Mouse (Mus musculus) neural tube, embryonic 12.5 days (tissue): ENCODE data around the gene Echdc3. TPM values are rescaled to one million over a fixed set of nuclear protein-coding genes. Genes with fewer than 3 reads are reported as not detected.
A peak's percentile ranks its signal among the peaks of the same experiment; 100 is the strongest.

Experiments
- ATAC-seq: fragments of 200-750 bp; cut with Nextera tagmentation; 2 replicates; pipeline ENCODE4 v1.8.0; 2017; ENCODE audit warnings: low read depth, mild to moderate bottlenecking, moderate TSS enrichment, moderate library complexity; ENCODE audit not compliant: low FRiP score
- H3K27ac ChIP-seq: fragments of 300-500 bp; sonication (generic); 2 replicates; pipeline ENCODE4 v1.5.1; 2016
- H3K27me3 ChIP-seq: fragments of 300-500 bp; sonication (generic); replicated peaks from 2 replicates; pipeline ENCODE4 v1.6.1; 2016; ENCODE audit warnings: mild to moderate bottlenecking
- H3K36me3 ChIP-seq: fragments of 300-500 bp; sonication (generic); 2 replicates; pipeline ENCODE4 v1.6.1; 2016; ENCODE audit warnings: mild to moderate bottlenecking
- H3K4me1 ChIP-seq: fragments of 300-500 bp; sonication (generic); 2 replicates; pipeline ENCODE4 v1.6.1; 2016
- H3K4me2 ChIP-seq: fragments of 300-500 bp; sonication (generic); replicated peaks from 2 replicates; pipeline ENCODE4 v1.6.1; 2016; ENCODE audit warnings: mild to moderate bottlenecking
- H3K4me3 ChIP-seq: fragments of 300-500 bp; sonication (generic); 2 replicates; pipeline ENCODE4 v1.5.1; 2016
- H3K9ac ChIP-seq: fragments of 300-500 bp; sonication (generic); 2 replicates; pipeline ENCODE4 v1.6.1; 2016; ENCODE audit warnings: mild to moderate bottlenecking
- H3K9me3 ChIP-seq: fragments of 300-500 bp; sonication (generic); 2 replicates; pipeline ENCODE4 v1.6.1; 2016; ENCODE audit warnings: mild to moderate bottlenecking
- WGBS: fragments of 180-500 bp; shearing (Covaris S2); methylation state at CpG from one replicate; pipeline ENCODE4 v1.1.7; 2016; 5-methylcytosine and 5-hydroxymethylcytosine counted together
- polyA plus RNA-seq: library from polyadenylated mRNA; unstranded; fragments of >200 nt; fragmentation: Nextera tagmentation; extraction: Ambion mirVana; gene quantifications from 2 replicates; pipeline ENCODE4 v1.2.1, GENCODE M21; 2016

Gene Echdc3
- polyA plus RNA-seq, 1 experiment from 2014 or later: 1.5 TPM

DNA sequence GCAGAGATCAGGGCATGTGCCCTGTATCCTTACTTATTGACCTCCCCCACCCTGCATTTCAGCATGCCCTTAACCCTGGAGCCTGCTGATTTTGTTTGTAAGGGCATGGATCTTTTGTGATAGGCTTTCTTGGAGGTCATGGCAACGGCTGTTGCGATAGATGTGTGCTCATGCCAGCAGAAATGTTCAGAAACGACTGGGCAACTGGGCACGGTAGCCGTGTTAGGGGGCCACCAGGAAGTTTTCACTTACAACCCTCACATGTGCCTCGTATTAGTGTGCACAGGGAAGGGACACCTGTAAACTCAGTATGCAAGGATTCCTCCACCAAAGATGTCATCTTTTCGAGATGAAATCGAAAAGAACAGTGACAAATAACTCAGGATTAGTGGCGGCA is 508 bp downstream of the Echdc3 start:
- Histone ChIP-seq H3K9me3 (no peaks in the 10 kb centered on the region), H3K36me3 (no peaks in the 10 kb centered on the region), H3K9ac (peak overlapping the region; percentile 60), H3K27ac (no peak overlapping the region), H3K4me2 (peak overlapping the region; percentile 75), H3K27me3 (no peaks in the 10 kb centered on the region), H3K4me3 (peak overlapping the region; percentile 35), H3K4me1 (peaks cover 7% of the 10 kb centered on the region; the same call in 1 of the 2 replicates)
- 46% methylated on average over 9 of the region's 9 CpGs for WGBS
- peak; percentile 25; the same call in 1 of the 2 replicates for ATAC-seq

DNA sequence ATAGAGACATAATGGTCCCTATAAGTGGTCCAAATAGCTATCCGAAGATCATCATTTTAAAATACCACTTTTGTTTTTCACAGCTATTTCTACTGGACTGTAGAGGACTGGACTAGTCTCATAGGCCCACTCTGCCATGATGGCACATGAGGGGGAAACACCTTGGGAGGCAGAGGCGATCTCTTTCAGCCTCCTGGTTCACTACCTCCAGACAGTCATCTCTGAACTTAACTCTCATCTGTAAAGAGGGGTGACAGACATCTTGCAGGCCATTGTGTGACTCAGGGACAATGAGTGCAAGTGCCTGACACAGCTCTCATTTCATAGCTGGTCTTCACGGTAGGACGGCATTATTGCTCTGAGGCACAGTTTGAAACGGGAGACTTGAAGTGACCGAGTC is 2.0 kb downstream of the Echdc3 start:
- Histone ChIP-seq H3K4me1 (peaks cover 7% of the 10 kb centered on the region; the same call in 1 of the 2 replicates), H3K4me2 (no peak overlapping the region), H3K36me3 (no peaks in the 10 kb centered on the region), H3K4me3 (no peak overlapping the region), H3K9me3 (no peaks in the 10 kb centered on the region), H3K9ac (no peak overlapping the region), H3K27ac (no peak overlapping the region), H3K27me3 (no peaks in the 10 kb centered on the region)
- 81% methylated on average over 6 of the region's 6 CpGs for WGBS
- ATAC-seq: no peak

DNA sequence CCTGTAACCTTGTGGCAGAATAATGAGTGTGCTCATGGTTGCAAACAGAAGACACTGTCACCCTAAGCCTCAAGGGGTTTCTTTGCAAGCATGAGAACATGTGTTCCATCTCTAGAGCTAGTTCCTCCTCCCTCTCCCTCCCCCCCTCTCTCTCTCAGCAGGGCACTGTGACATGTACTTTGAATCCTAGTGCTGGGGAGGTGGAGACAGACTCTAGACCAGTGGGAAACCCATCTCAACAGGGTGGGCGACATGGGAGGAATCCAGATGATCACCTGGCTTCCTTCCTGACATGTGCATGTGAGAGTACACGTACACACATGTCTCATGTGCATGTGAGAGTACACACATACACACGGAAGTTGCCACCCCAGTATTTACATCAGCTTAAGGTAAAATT is 3.1 kb downstream of the Echdc3 start:
- no peaks in the 10 kb centered on the region for H3K27me3 ChIP-seq
- H3K27ac ChIP-seq: no peak overlapping the region
- H3K36me3 ChIP-seq: no peaks in the 10 kb centered on the region
- no peak overlapping the region for H3K9ac ChIP-seq
- H3K9me3 ChIP-seq: no peaks in the 10 kb centered on the region
- H3K4me1 ChIP-seq: peaks cover 7% of the 10 kb centered on the region; the same call in 1 of the 2 replicates
- H3K4me3 ChIP-seq: no peak overlapping the region
- 86% methylated on average over 3 of the region's 3 CpGs for WGBS
- no peak for ATAC-seq
- H3K4me2 ChIP-seq: no peak overlapping the region

DNA sequence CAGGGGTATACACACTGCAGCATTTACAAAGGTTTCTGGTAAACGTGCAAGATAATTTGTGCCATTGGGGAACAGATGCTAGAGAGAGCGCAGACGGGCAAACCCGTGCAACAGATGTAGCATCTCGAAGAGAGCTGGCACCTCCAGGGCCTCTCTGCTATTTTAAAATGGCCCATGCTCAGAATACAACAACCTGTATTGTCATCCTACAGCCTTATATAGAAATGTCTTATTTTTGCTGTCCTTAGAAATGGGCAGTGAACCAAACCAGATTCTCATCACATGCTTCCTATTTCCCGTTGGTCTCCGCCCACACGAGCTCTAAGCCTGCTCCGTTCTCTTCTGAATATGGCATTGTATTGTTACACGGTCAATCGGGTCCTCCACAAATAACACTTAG is 3.7 kb downstream of the Echdc3 start:
- 85% methylated on average over 11 of the region's 11 CpGs for WGBS

DNA sequence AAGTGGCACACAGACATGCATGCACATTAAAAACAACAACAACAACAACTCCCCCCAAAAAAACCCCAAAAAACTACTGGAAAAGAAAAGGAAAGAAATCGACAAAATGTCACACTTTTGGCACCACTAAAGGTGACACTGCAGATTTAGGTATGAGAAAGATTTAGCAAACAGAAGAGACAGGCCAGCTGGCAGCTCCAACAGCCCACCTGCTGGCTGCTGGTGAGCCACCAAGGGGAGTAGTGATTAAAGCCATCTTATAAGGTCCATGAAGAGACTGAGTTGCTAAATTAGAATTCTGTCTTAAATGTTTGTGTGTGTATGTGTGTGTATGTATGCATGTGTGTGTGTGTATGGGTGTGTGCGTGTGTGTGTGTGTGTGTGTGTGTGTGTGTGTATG is 5.1 kb downstream of the Echdc3 start:
- Histone ChIP-seq H3K4me2 (no peak overlapping the region), H3K36me3 (no peaks in the 10 kb centered on the region), H3K27ac (no peak overlapping the region), H3K9me3 (no peaks in the 10 kb centered on the region), H3K9ac (no peak overlapping the region), H3K27me3 (no peaks in the 10 kb centered on the region), H3K4me3 (no peak overlapping the region), H3K4me1 (peaks cover 6% of the 10 kb centered on the region; the same call in 1 of the 2 replicates)
- no peak for ATAC-seq
- 84% methylated on average over 2 of the region's 2 CpGs for WGBS

More for the DNA sequence above, 3.7 kb downstream of the Echdc3 start:
- H3K4me2 ChIP-seq: no peak overlapping the region
- no peak overlapping the region for H3K27ac ChIP-seq
- peaks cover 7% of the 10 kb centered on the region; the same call in 1 of the 2 replicates for H3K4me1 ChIP-seq
- H3K27me3 ChIP-seq: no peaks in the 10 kb centered on the region
- H3K9ac ChIP-seq: no peak overlapping the region
- no peak for ATAC-seq
- no peaks in the 10 kb centered on the region for H3K9me3 ChIP-seq
- no peak overlapping the region for H3K4me3 ChIP-seq
- H3K36me3 ChIP-seq: no peaks in the 10 kb centered on the region

DNA sequence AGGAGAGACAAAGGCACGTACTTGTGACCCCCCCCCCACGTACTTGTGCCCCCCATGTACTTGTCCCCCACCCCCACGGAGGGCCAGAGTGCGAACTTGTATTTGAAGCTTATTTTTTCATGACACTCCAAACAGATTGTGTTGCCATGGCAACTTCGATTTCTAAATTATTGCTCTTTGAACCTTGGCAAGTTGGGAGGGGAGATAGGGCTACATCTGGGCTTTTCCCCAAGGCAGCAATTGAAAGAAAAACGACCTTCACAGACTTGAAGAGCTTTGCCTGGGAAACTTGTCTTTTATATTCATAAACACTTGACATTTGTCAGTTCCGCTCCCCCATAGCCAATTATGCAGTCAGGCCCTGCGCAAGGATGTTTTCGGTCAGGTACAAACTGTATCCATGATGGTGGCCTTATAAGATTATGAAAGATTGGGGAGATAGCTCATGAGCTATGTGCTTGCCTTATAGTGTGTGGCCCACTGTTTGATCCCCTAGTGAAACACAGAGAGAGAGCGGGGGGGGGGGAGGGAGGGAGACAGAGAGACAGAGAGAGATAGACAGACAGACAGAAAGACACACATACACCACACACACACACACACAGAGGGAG is 16.4 kb downstream of the Echdc3 start:
- Histone ChIP-seq H3K9ac (no peak overlapping the region), H3K4me3 (no peak overlapping the region), H3K27ac (no peak overlapping the region), H3K4me2 (no peak overlapping the region), H3K27me3 (no peaks in the 10 kb centered on the region), H3K4me1 (peaks cover 13% of the 10 kb centered on the region), H3K9me3 (no peaks in the 10 kb centered on the region), H3K36me3 (no peaks in the 10 kb centered on the region)
- WGBS: 32% methylated on average over 9 of the region's 10 CpGs
- peak; percentile 34; the same call in 1 of the 2 replicates for ATAC-seq

DNA sequence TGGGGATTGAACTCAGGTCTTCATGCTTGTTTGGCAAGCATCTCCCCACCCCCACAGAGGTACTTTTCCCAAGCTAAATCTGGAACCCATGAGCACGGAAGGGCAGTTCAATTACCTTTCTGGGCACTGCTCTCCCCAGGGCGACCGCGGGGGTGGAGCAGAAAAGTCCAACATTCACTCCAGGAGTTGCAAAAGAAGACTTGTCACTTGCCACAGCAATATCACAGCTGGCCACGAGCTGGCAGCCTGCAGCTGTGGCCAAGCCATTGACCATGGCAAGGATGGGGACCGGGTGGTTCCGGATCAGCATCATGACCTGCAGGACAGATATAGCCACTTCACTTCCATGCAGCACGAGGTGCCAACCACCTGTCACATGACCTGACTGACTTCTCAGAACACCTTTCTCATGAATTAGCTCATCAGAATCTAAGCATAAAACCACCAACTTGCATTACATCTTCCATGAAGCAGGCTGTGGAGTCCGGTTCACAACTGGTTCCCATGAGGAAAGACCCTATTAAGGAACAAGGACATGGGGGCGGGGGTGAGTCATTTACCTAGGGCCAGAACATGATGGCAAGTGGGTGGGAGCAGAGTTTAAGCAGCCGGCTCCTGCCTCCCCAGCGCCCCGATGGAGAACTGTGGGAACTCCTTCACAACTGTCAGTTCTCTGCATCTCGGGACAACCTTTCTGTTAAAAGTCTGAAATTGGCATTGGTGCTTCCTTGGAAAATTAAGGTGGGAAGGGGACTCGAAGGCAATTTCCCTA is 17.2 kb downstream of the Echdc3 start:
- Histone ChIP-seq H3K9me3 (no peaks in the 10 kb centered on the region), H3K4me2 (no peak overlapping the region), H3K9ac (no peak overlapping the region), H3K4me3 (no peak overlapping the region), H3K36me3 (no peaks in the 10 kb centered on the region), H3K27me3 (no peaks in the 10 kb centered on the region), H3K27ac (no peak overlapping the region), H3K4me1 (peaks cover 13% of the 10 kb centered on the region)
- WGBS: 64% methylated on average over 15 of the region's 15 CpGs
- no peak for ATAC-seq

DNA sequence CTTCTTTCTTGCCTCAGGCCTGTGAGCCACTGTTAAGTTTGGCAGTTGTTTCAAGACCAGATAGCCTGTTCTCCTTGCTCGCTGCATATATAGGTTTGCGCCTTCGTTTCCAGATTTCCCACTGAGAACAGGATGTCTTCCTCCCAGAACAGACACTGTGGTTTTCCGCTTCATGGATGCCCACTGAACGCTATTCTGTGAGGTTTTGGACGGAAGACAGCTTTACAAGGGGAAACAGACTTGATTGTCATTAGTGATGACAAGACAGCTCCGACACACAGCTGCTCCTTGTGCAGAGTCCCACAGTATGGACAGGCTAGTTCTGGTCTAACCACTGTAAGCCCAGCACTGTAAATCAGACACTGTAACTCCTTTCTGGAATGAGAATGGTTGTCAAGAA is 18.3 kb downstream of the Echdc3 start:
- H3K4me1 ChIP-seq: peaks cover 13% of the 10 kb centered on the region
- no peak overlapping the region for H3K27ac ChIP-seq
- no peaks in the 10 kb centered on the region for H3K36me3 ChIP-seq
- 0 out of 2 replicates have a peak, but pooled peaks have one; percentile 15 for ATAC-seq
- no peak overlapping the region for H3K4me3 ChIP-seq
- no peak overlapping the region for H3K4me2 ChIP-seq
- no peaks in the 10 kb centered on the region for H3K27me3 ChIP-seq
- H3K9ac ChIP-seq: no peak overlapping the region
- 74% methylated on average over 7 of the region's 7 CpGs for WGBS
- no peaks in the 10 kb centered on the region for H3K9me3 ChIP-seq

DNA sequence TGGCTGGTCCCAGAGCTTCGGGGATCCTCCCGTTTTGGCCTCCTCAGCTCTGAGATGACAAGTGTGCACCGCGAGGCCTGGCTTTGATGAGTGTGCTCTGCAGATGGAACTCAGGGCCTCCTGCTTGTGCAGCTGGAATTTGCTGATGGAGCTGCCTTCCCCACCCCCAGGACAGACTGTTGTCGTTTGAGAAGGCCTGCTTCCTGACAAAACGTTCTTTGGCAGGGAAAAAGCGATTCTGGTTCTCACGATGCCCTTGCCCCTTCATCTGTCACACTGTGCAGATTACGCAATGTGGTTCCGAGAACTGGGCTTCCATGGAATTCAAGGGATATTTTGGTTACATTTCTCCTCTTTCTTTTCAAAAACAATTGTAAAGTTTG is 19.3 kb downstream of the Echdc3 start:
- Histone ChIP-seq H3K4me2 (no peak overlapping the region), H3K4me3 (no peak overlapping the region), H3K27me3 (no peaks in the 10 kb centered on the region), H3K27ac (no peak overlapping the region), H3K9me3 (no peaks in the 10 kb centered on the region), H3K36me3 (no peaks in the 10 kb centered on the region), H3K4me1 (peaks cover 13% of the 10 kb centered on the region), H3K9ac (no peak overlapping the region)
- 70% methylated on average over 10 of the region's 10 CpGs for WGBS
- no peak for ATAC-seq

DNA sequence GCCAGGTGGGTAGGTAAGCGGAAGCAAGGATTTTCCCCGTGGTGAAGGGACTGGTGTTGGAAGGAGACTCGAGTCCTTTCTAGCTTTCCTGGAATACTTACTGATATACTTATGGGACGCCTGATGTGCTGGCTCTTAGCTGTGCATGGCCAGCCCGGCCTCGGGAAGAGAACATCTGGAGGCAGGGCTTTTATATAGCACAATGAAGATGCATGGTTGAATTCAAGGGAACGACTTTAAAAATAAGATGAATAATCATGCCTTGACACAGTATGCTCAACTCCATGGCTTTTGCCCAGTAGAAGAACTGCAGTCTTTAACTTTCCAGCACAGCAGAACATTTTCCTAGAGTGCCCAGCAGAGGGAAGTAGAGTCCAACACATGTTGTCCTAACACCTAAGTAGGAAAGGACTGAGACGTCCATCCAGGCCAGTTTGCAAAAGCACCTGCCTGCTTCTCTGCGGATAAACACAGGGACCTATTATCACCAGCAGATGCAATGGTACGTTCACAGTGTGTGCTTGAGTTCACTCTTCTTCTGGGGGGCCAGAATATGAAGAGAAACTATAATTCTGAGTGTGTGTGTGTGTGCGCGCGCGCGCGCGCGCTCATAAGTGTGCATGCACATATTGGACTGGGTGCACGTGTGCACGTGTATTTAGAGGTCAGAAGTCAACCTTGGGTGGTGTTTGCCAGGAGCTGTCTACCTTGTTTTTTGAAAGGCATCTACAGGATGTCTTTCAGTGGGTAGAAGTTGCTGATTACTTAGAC is 19.8 kb downstream of the Echdc3 start:
- Histone ChIP-seq H3K4me2 (no peak overlapping the region), H3K9ac (no peak overlapping the region), H3K27me3 (no peaks in the 10 kb centered on the region), H3K27ac (no peak overlapping the region), H3K36me3 (no peaks in the 10 kb centered on the region), H3K4me3 (no peak overlapping the region), H3K9me3 (no peaks in the 10 kb centered on the region), H3K4me1 (peaks cover 13% of the 10 kb centered on the region)
- WGBS: 77% methylated on average over 20 of the region's 20 CpGs
- ATAC-seq: 0 out of 2 replicates have a peak, but pooled peaks have one; percentile 42

DNA sequence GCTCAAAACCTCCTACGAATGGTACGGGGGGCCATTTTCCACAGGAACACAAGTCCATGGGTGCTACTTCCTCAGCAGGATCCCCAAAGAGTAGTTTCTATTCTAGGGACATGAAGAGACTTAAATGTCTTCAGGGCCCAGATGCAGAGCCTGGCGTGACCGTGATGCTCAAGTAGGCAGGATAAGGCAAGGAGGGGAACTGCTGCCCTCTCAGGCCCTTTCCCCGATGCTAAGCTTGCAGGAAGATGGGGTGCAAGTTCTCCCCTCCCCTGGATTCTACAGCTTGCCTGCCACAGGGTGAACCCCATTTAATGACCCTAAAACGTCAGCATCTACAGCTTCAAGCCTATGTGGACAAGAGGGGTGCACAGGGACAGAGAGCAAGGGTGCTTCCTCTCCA is 22.8 kb downstream of the Echdc3 start:
- no peak overlapping the region for H3K27ac ChIP-seq
- WGBS: 91% methylated on average over 6 of the region's 6 CpGs
- H3K4me2 ChIP-seq: no peak overlapping the region
- no peak overlapping the region for H3K4me3 ChIP-seq
- no peaks in the 10 kb centered on the region for H3K36me3 ChIP-seq
- H3K4me1 ChIP-seq: peaks cover 6% of the 10 kb centered on the region
- ATAC-seq: no peak
- H3K9me3 ChIP-seq: no peaks in the 10 kb centered on the region
- H3K27me3 ChIP-seq: no peaks in the 10 kb centered on the region
- H3K9ac ChIP-seq: no peak overlapping the region

DNA sequence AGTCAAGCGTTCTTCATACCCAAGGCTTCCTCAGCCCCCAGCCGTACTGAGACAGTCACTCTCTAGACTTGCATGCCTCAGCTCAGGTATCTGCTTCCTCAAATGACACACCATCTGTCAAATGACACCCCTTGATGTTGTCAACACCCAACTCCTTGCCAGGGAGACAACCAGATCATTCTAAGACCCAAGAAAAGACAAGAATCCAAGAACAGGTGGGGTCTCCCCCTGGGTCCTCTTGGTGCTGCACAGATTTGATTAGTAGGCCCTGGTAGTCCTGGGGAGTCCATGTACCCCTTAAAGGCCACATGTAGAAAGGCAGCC is 23.2 kb downstream of the Echdc3 start:
- no peaks in the 10 kb centered on the region for H3K36me3 ChIP-seq
- 0 out of 2 replicates have a peak, but pooled peaks cover 2% of the 10 kb centered on the region for H3K9me3 ChIP-seq
- WGBS: 86% methylated on average over 2 of the region's 2 CpGs
- no peaks in the 10 kb centered on the region for H3K27me3 ChIP-seq
- no peak overlapping the region for H3K9ac ChIP-seq
- H3K4me2 ChIP-seq: no peak overlapping the region
- H3K4me3 ChIP-seq: no peak overlapping the region
- no peak for ATAC-seq
- no peak overlapping the region for H3K27ac ChIP-seq
- peaks cover 6% of the 10 kb centered on the region for H3K4me1 ChIP-seq
